Mouse (Mus musculus) cerebellum, adult 9-11 months (tissue): Measurements from ENCODE around the gene Sec61a1.

ENCODE experiments used
- DNase-seq: peaks from one replicate; pipeline ENCODE4 v3.0.0; 2022

Gene Sec61a1

DNA sequence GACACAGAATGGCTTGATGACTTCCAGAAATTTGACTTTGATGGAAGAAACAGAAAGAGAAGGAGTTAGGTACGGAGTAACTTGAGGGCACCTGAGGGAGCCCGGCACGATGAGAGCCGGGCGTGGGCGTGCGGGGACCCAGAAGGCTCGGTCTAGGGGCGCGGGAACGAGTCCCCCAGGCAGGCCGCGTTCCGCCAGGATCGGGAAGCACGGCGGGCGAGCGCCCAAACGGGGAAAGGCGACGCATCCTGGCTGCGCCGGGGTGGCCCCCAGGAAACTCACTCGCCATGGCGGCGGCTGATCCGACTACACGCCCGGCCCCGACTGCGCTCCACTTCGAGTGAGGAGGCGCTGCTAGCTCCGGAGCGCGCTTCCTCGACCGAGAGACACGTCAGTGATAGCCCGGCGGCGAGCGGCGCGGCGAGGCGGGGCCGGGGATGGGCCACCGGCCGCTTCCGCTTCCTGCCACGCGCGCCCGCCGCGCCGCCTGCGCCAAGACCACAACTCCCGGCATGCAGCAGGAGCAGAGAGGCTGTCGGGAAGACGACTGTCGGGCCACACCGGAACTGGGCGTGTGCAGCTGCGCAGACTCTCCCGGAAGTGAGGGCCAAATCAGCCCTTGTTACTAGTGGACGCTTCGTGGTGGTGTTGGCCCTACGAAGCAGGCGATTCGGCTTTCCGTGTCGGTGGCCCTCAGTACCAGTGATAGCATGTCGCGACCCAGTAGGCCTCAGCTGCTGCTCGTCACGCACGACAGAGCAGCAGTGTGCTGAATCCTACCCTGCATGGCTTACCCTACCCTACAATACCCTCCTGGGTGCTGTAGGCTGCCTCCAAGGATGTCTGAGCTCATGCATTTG lies at the start of gene Sec61a1:
Gene Sec61a1 (minus strand): TSS at position 502 of the 860 bp plus-strand sequence.
- peak; percentile 96 for DNase-seq

- no peak for DNase-seq
These were observed 48.0 kb upstream of the Sec61a1 start for GRCm38 (mm10) chr6:88566676-88567075.

GRCm38 (mm10) chr6:88565033-88565432 lies 46.3 kb upstream of the Sec61a1 start:
- peak; percentile 58 for DNase-seq

DNA sequence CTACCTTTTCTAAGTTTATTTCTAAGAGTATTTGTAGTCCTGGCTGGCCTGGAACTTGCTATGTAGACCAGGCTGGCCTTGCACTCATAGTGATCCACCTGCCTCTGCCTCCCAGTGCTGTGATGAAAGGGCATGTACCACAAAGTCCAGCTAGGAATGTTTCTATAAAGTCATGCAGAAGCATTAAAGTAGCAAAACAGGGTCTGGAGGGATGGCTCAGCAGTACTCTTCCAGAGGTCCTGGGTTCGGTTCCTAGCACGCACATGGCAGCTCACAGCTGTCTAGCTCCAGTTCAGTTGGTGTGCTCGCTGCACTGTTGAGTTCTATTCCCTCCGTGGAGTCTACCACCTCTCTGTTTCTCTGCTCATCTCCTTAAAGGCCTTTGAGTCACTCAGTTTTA lies 41.5 kb upstream of the Sec61a1 start:
- no peak for DNase-seq

DNA sequence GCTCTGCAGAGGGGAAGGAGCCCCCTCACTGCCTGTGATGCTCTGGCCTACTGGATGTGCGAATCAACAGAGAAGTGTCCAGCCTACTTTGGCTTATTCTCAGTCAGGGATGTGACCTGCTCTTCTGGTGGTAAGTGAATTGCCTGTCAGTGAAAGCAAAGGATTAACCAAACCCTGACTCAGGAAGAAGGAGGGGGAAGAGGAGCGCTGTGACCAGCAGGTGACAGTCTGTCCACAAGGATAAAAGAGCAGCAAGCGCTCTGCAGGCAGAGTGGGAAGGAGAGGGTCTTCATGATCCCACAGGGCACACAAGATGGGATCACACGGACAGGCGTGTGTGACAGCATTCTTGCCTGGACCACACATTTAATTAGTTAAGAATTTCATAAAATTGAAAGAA lies 41.0 kb upstream of the Sec61a1 start:
- DNase-seq: peak; percentile 56

DNA sequence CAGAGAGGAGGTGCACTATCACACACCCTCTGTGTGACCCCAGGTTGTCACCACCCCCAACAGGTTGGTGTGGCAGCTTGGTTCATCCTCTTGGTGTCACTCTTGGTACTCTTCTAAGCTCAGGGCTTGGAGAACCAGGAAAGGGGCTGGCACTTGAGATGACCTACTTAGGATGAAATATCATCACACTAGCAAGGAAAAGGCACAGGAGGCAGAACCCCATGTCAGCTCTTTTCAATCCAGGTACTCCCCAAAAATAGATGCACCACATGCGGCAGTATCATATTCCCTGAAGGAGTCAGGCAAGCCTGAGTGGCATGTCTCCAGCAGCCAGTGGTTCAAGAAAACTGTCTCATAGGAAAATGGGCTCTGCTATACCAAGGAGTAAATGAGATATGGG lies 39.4 kb upstream of the Sec61a1 start:
- DNase-seq: peak; percentile 90

DNA sequence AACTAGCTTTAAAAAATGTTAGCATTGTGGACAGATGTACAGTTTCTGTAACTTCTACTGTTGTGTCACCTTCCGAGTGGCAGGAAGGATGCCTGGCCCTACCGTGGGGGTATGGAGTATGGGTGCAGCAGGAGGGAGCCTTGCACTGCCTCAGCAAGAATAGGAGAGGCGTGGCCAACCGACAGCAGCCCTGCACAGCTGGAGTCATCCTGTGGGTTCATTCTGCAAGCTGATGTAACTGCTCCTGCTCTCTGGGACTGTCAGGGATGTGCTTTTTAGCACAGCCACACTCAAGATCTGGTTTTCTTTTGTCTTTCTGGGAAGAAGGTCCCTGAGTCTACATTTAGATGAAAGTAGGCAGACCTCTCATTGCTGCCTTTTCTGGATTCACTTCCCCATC lies 38.8 kb upstream of the Sec61a1 start:
- DNase-seq: no peak

DNA sequence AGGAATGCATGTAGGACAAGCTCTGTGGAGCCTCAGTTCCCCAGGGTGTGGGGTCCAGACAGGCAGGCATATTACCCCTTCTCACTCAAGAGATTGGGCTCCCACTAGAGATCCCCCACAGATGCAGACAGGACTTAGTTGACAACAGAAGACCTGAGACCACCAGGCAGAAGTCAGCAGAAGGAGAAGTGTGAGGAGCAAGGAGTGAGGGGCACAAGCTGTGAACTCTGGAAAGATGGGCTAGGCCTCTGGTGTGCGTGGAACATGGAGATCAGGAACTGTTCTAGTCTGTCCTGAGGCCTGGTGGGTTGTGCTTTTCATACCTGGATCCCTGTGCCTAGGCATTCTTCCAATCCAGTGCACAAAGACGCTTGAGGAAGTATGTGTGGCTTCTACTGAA lies 31.2 kb upstream of the Sec61a1 start:
- DNase-seq: no peak

- no peak for DNase-seq
These were observed 30.6 kb upstream of the Sec61a1 start for GRCm38 (mm10) chr6:88549137-88549814.

- no peak for DNase-seq
These were observed 29.8 kb upstream of the Sec61a1 start for GRCm38 (mm10) chr6:88548405-88549049.

DNA sequence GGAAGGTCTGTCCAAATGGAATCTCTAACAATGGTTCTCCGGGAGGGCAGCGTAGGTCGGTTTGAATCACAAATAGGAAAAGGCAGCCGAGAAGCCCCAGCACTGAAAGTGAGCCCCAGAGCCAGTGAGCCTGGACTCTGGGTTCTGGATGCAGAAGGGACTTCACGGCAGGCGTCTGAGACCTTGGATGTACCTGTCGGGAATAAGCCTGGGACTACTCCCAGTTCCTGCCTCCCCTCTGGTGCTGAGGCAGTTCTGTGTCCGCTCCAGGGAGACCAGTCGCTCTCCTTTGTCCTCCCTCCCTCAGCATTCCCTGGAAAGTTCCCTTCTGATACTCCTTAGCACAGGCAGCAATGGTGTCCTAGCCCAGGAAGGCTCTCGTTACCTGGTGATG lies 26.7 kb upstream of the Sec61a1 start:
- DNase-seq: no peak

DNA sequence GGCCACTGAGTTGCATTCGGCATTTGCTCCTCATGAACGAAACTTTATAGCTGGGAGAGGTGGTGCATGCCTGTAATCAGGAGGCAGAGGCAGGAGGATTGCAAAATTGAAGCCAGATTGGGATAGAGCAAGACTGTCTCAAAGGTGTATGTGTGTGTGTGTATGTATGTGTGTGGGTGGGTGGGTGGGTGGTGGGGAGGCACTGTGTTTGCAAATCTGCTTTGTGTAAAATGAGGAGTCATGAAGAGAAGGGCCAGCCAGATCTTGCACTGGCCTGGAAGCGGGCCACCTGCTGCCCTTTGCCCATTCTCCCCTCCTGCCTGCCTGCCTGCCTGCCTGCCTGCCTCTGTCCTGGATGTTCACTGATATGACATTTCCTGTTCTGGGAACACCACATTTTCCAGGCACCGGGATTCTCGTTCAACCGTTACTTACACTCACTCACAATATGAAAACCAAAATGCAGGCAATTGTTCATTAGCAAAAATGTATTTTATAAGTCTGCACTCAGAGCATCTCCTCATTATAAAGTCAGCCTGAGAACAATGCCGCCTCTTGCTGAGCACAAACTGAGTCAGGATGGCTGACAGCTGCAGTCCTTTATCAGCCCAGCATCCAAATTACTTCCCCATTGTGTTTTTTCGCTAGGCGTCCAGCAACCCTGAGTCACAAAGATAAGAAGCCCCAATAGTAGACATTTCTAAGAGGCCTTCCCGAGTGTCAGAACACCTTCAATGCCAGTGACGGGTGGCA lies 26.1 kb upstream of the Sec61a1 start:
- no peak for DNase-seq

DNA sequence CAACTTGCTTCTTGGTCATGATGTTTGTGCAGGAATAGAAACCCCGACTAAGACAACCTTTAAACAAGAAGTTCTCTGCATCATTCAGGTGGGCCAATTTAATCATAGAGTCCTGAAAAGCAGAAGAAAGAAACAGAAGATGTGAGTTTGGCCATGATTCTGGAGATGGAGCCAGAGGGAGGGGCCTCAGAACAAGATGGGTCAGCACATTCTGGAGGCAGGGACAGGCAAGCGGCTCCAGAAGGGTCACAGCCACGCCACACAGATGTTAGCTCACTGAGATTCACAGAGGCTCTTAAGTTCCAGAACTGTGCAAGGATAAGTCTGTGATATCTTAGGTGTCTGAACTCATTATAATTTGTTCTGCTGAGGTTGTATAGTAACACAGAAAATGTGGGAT lies 25.5 kb upstream of the Sec61a1 start:
- no peak for DNase-seq

DNA sequence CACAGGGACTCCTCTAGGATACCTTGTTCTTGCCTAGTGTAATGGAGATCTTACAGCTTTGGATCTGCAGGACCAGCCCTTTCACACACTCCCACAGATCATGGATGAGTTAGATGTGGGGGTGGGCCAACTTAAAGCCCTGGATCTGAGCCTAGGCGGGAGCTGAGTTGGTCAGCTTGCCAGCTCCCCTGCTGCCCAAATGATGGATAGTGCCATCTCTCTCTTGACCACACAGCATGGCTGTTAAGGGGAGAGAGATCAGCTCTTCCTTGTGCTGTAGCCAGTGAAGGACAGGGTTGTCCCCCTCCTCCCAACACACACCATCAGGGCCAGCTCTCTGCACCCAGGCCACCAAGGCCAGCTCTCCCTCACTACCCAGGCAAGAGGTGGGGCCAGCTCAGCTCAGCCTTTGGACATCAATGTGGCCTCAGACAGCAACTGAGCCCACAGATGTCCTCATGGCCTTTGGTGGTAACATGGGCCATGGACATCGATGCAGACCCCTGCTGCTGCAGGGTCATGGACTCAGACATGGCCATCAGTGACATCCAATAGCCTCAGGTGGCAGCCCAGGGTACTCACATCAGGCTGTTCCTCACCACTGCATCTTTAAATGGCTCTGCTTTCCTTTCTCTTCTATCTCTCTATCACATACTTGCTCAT lies 21.5 kb upstream of the Sec61a1 start:
- no peak for DNase-seq

GRCm38 (mm10) chr6:88530306-88530705 lies 11.6 kb upstream of the Sec61a1 start:
- DNase-seq: no peak

- DNase-seq: no peak
These were observed 5.4 kb upstream of the Sec61a1 start for GRCm38 (mm10) chr6:88524056-88524455.

GRCm38 (mm10) chr6:88523451-88523850 lies 4.7 kb upstream of the Sec61a1 start:
- DNase-seq: no peak

DNA sequence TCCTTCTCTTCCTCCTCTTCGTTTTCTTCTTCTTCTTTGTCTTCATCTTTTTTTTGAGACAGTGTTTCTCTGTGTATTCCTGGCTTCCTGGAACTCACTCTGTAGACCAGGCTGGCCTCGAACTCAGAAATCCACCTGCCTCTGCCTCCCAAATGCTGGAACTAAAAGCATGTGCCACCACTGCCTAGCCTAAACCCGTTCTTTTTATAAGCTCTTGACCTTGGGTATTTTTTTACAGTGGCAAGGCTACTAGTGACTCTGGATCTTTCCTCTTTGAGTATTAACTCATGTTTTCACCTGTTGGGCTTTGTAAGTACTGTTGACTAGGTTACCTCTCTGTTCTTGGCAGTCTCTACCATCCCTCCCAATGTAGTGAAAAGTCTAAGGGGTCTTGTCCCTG lies 4.3 kb upstream of the Sec61a1 start:
- DNase-seq: no peak

DNA sequence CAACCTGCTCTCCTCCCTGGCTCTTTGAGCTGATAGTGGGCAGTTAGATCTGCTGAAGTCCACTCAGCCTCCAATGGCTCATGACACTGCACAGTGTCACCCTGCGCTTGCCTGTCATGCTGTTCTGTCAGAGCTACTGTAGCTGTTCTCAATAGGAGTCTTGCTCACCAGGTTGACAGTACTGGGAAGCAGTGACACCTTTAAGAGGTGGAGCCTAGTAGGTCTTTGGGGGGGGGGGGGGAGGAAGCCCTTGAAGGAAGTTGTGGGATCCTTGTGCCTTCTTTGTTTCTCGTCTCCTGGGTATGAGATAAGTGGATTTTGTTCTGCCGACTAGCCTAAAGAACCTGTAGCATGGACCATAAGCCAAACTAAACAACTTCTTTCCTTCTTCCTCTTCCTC lies 3.9 kb upstream of the Sec61a1 start:
- DNase-seq: no peak

DNA sequence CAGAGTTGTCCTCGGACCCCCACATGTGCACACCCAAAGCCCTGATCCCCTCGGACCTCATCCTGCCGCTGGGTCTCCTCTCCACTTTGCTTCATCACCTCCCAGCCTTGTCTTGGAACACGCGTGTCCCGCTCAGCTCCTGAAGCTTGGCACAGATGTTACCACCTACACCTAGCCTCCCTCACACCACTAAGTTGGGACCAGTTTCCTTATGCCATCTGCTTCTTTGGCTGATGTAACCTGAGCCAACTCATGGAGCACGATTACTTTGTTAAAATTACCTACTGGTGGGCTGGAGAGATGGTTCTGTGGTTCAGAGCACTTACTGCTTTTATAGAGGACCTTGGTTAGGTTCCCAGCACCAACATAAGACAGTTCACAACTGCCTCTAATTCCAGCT lies 3.1 kb upstream of the Sec61a1 start:
- no peak for DNase-seq

- DNase-seq: no peak
These were observed 853 bp downstream of the Sec61a1 start for GRCm38 (mm10) chr6:88517701-88518403.

DNA sequence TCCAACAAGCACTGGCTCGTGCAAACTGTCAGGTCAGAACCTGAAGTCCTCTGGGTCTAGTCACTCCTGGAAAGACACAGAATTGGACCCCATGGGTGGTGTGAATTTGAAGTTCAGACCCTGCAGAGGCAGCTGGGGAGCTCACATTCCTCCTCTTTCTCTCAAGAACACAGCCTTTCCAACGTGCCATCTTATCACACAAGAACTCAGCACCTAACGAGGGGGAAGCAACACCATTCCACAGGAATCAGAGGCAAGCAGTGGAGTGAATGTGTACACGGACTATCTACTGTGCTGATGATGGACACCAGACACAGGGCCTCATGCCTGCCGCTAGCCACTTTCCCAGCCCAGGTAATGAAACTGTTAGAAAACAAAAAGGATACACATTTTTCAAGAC lies 2.0 kb downstream of the Sec61a1 start:
- no peak for DNase-seq
